Mouse (Mus musculus) heart, postnatal 25 days (tissue): ENCODE measurements around the gene Apba1. TPM values are rescaled to one million over a fixed set of nuclear protein-coding genes. Genes with fewer than 3 reads are reported as not detected.

Source experiments
- DNase-seq: peaks from one replicate; pipeline ENCODE4 v3.0.0; 2022; ENCODE audit warnings: low spot score
- intact Hi-C: fragments of 180-260 bp; cut with DNase I; formaldehyde crosslinking; loops from one replicate; pipeline ENCODE4 v1.15.1; 2025
- total RNA-seq, 2 experiments: library from RNA; stranded (reverse); gene quantifications; 2 replicates each; pipeline ENCODE4 v1.2.3; 2021

The Apba1 gene
- total RNA-seq, 2 experiments from 2014 or later = 3.7 to 3.9 TPM

- no peak for DNase-seq
- intact Hi-C loops = no loop called here
These were observed 160.9 kb downstream of the Apba1 start for GRCm38 (mm10) chr19:23919384-23920219.

GRCm38 (mm10) chr19:23920220-23920544 lies 161.5 kb downstream of the Apba1 start:
- DNase-seq = no peak

GRCm38 (mm10) chr19:23922601-23923000 lies 163.9 kb downstream of the Apba1 start:
- intact Hi-C loops = no loop called here
- no peak for DNase-seq

More at GRCm38 (mm10) chr19:23920220-23920544, 161.5 kb downstream of the Apba1 start:
- intact Hi-C loops = no loop called here

- no peak for DNase-seq
- intact Hi-C loops = no loop called here
These were observed 165.4 kb downstream of the Apba1 start for GRCm38 (mm10) chr19:23924057-23924456.

GRCm38 (mm10) chr19:23924791-23925190 lies 166.1 kb downstream of the Apba1 start:
- DNase-seq = no peak
- intact Hi-C loops = no loop called here

GRCm38 (mm10) chr19:23925541-23925940 lies 166.9 kb downstream of the Apba1 start:
- intact Hi-C loops = no loop called here
- no peak for DNase-seq

- no peak for DNase-seq
- intact Hi-C loops = no loop called here
These were observed 172.1 kb downstream of the Apba1 start for GRCm38 (mm10) chr19:23930826-23931225.

GRCm38 (mm10) chr19:23941422-23941949 lies 182.8 kb downstream of the Apba1 start:
- intact Hi-C loops = no loop called here
- DNase-seq = no peak

GRCm38 (mm10) chr19:23942886-23943285 lies 184.2 kb downstream of the Apba1 start:
- no peak for DNase-seq
- intact Hi-C loops = no loop called here

GRCm38 (mm10) chr19:23946026-23946685 lies 187.5 kb downstream of the Apba1 start:
- no peak for DNase-seq
- intact Hi-C loops = no loop called here

GRCm38 (mm10) chr19:23946751-23947150 lies 188.1 kb downstream of the Apba1 start:
- no peak for DNase-seq
- intact Hi-C loops = no loop called here

- intact Hi-C loops = no loop called here
- DNase-seq = no peak
These were observed 189.2 kb downstream of the Apba1 start for GRCm38 (mm10) chr19:23947871-23948270.

- DNase-seq = no peak
- intact Hi-C loops = no loop called here
These were observed 189.8 kb downstream of the Apba1 start for GRCm38 (mm10) chr19:23948301-23949000.

- no peak for DNase-seq
- intact Hi-C loops = loop anchor here (5.0 kb wide), 1 partner anchor 378 kb away; no protein-coding TSS in a partner anchor
These were observed 196.8 kb downstream of the Apba1 start for GRCm38 (mm10) chr19:23955461-23955860.

- no peak for DNase-seq
- intact Hi-C loops = loop anchor here (5.0 kb wide), 1 partner anchor 379 kb away; no protein-coding TSS in a partner anchor
These were observed 197.8 kb downstream of the Apba1 start for GRCm38 (mm10) chr19:23956299-23956975.

- DNase-seq = no peak
- intact Hi-C loops = loop anchor here (5.0 kb wide), 1 partner anchor 380 kb away; no protein-coding TSS in a partner anchor
These were observed 198.9 kb downstream of the Apba1 start for GRCm38 (mm10) chr19:23957563-23957962.

GRCm38 (mm10) chr19:23958925-23959324 lies 200.2 kb downstream of the Apba1 start:
- no peak for DNase-seq
- intact Hi-C loops = loop anchor here (5.0 kb wide), 1 partner anchor 382 kb away; no protein-coding TSS in a partner anchor

GRCm38 (mm10) chr19:23959870-23960269 lies 201.2 kb downstream of the Apba1 start:
- no peak for DNase-seq
- intact Hi-C loops = loop anchor here (1.0 to 10.0 kb wide), 3 partner anchors 61 to 415 kb away; no protein-coding TSS in a partner anchor

- no peak for DNase-seq
- intact Hi-C loops = loop anchor here (1.0 to 10.0 kb wide), 2 partner anchors 61 to 415 kb away; no protein-coding TSS in a partner anchor
These were observed 201.6 kb downstream of the Apba1 start for GRCm38 (mm10) chr19:23960275-23960674.
